Mouse (Mus musculus): ENCODE measurements around the gene Hoxc5.

DNA sequence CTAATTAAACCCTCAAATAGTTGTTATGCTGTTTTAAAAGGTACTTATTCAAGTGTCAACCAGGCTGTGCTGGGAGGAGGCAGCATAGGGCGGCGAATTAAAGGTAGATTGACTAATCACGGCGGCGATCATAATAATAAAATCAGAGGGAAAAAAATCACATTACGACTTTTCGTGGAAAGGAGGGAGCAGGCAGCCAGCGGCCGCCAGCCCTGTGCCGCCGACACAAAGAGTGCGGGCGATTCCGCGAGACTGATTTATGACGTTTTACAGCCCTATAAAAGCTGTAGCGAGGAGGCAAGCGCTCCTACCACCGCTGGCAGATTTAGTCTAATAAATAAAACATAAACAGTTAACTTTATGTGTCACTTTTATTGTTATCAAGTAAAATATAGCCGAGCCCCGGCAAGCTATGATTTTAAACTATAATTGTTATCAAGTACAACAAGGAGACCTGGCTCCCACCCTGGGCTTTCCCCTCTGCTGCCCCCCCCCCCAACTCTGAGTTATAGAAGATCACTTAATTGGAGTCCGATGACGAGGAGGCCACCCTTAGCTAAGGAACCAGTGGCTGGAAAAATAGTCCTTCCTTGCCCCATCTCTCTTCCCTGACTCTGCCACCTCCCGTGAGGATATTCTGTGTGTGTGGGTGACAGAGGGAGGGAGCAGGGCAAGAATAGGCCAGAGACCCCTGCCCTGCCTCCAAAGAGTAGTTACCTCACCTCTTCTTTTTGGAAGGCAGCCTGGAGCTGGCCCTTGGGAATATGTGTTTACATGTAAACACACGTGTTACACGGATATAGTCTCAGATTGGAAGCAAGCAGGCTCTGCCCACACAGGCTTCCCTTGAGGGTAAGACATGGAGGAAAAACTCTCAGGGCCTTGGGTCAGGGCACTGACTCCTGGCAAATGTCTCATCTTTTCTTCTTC is 65.7 kb downstream of the Hoxc5 start:
- TF ChIP-seq POLR2A (IDR thresholded peaks at IDR 0.05; ENCODE audit: borderline replicate concordance, extremely low read depth, insufficient read depth, insufficient read length, poor library complexity, severe bottlenecking) = no peak
- no peak for TF ChIP-seq CTCF (IDR thresholded peaks at IDR 0.05; ENCODE audit: borderline replicate concordance, extremely low read depth, insufficient read depth, insufficient read length)
